Mouse (Mus musculus) intestine, embryonic 15.5 days (tissue): ENCODE measurements at regions not wholly inside any gene's neighbourhood (a gene's known extent, or its start where the extent isn't known, plus 50 kb on each side); places are given as distances from the start of the nearest gene placed in this dataset.

Experiments used
- ATAC-seq: fragments of 200-750 bp; cut with Nextera tagmentation; 2 replicates; pipeline ENCODE4 v1.8.0; 2017; ENCODE audit warnings: moderate TSS enrichment, moderate library complexity
- H3K27ac ChIP-seq: fragments of 300-500 bp; sonication (generic); 2 replicates; pipeline ENCODE4 v1.5.1; 2015; ENCODE audit warnings: mild to moderate bottlenecking, inconsistent platforms
- H3K27me3 ChIP-seq: fragments of 300-500 bp; sonication (generic); replicated peaks from 2 replicates; pipeline ENCODE4 v1.6.1; 2015; ENCODE audit warnings: inconsistent platforms
- H3K36me3 ChIP-seq: fragments of 300-500 bp; sonication (generic); 2 replicates; pipeline ENCODE4 v1.6.1; 2015; ENCODE audit warnings: inconsistent platforms
- H3K4me1 ChIP-seq: fragments of 300-500 bp; sonication (generic); replicated peaks from 2 replicates; pipeline ENCODE4 v1.6.1; 2015; ENCODE audit warnings: inconsistent platforms
- H3K4me2 ChIP-seq: fragments of 300-500 bp; sonication (generic); replicated peaks from 2 replicates; pipeline ENCODE4 v1.6.1; 2015; ENCODE audit warnings: mild to moderate bottlenecking, inconsistent platforms
- H3K4me3 ChIP-seq: fragments of 300-500 bp; sonication (generic); replicated peaks from 2 replicates; pipeline ENCODE4 v1.5.1; 2015; ENCODE audit warnings: inconsistent platforms
- H3K9ac ChIP-seq: fragments of 300-500 bp; sonication (generic); 2 replicates; pipeline ENCODE4 v1.6.1; 2015; ENCODE audit warnings: inconsistent platforms
- H3K9me3 ChIP-seq: fragments of 300-500 bp; sonication (generic); 2 replicates; pipeline ENCODE4 v1.6.1; 2016; ENCODE audit warnings: inconsistent platforms
- WGBS: fragments of 180-500 bp; shearing (Covaris S2); methylation state at CpG from one replicate; pipeline ENCODE4 v1.1.7; 2015; 5-methylcytosine and 5-hydroxymethylcytosine counted together

DNA sequence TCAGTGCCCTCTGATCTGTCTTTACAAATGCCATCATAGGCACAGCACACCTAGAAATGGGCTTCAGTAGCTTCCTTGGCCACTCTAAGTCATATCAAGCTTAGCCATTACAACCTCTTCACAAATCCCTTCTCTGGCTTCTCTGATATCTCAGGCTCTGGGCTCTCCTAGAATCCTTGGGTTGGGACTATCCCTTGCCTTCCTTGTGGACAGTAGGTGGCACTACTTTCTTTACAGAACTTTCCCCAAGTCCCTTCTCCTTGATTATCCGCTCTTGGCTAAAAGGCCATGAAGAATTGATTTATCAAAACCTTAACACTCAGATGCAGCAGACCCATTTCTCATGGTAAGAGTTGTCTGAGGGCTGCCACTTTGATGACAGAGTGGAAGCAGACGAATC is 96.8 kb upstream of the Vstm2b start:
- Histone ChIP-seq H3K4me2 (no peak overlapping the region), H3K27me3 (no peaks in the 10 kb centered on the region), H3K9ac (no peak overlapping the region), H3K36me3 (no peaks in the 10 kb centered on the region), H3K4me3 (no peak overlapping the region), H3K4me1 (no peaks in the 10 kb centered on the region), H3K27ac (no peak overlapping the region), H3K9me3 (no peaks in the 10 kb centered on the region)
- 54% methylated on average over 2 of the region's 2 CpGs for WGBS
- ATAC-seq: no peak

DNA sequence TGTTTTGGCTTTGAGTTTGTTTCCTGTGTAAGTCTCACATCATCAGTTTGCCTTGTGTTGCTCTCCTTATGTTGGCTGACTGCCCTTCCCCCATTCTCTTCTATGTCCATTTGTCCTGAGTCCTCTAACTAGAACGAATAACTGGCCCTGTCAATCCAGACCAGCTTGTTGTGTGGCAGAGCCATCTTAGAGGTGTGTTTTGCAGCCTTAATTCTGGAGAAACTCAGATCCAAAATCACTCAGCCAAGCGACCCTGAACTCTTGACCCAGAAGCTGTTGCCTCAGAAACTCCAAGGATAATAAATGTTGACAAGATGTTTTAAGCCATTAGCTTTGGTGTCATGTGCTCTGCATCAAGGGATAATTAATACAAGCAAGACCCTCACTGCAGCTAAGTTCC is 92.9 kb upstream of the Vstm2b start:
- no peak for ATAC-seq
- Histone ChIP-seq H3K36me3 (no peaks in the 10 kb centered on the region), H3K9me3 (no peaks in the 10 kb centered on the region), H3K27ac (no peak overlapping the region), H3K4me2 (no peak overlapping the region), H3K9ac (no peak overlapping the region), H3K4me3 (no peak overlapping the region), H3K27me3 (no peaks in the 10 kb centered on the region), H3K4me1 (no peaks in the 10 kb centered on the region)
- WGBS: 42% methylated on average over 2 of the region's 2 CpGs

DNA sequence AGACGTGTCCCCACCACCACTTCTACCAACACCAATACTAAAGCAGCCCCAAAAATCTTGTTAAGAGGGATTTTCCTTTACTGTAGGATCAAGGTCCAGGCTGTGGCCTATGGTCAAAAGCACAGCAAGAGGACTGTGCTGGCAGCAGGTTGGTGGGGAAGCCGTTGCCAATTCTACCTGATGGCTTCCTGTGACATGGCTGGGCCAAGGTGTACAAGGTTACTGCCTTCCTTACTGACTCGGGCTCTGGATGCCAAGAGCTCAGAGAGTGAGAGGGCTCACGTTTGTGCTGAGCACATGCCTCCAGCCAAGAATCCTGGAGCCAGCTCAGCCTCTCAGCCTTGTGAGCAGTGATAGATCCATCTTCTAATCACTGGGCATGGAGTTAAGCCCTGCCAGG is 92.3 kb upstream of the Vstm2b start:
- H3K27me3 ChIP-seq: no peaks in the 10 kb centered on the region
- no peaks in the 10 kb centered on the region for H3K9me3 ChIP-seq
- H3K36me3 ChIP-seq: no peaks in the 10 kb centered on the region
- H3K4me2 ChIP-seq: no peak overlapping the region
- no peak for ATAC-seq
- no peak overlapping the region for H3K4me3 ChIP-seq
- H3K4me1 ChIP-seq: no peaks in the 10 kb centered on the region
- no peak overlapping the region for H3K27ac ChIP-seq
- 74% methylated on average over 4 of the region's 4 CpGs for WGBS
- H3K9ac ChIP-seq: no peak overlapping the region

DNA sequence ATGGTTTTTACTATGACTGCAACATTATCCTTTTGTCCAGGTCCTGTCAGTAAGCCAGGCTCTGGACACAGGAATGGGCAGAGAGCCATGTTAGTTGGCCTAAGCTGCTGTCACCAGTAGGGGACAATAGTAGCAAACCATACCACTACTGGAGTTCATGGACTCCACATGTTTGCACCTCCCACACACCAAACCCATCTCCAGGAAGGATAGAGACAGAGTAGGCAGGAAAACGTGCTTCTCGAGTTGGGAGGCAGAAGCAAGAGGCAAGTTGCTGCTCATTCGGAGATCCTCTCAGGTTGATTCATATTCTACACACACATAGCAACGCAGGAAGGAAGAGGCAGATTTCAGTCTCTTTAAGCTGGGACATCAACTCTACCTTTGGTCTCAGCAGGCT is 85.2 kb upstream of the Vstm2b start:
- H3K4me1 ChIP-seq: no peaks in the 10 kb centered on the region
- 73% methylated on average over 4 of the region's 4 CpGs for WGBS

DNA sequence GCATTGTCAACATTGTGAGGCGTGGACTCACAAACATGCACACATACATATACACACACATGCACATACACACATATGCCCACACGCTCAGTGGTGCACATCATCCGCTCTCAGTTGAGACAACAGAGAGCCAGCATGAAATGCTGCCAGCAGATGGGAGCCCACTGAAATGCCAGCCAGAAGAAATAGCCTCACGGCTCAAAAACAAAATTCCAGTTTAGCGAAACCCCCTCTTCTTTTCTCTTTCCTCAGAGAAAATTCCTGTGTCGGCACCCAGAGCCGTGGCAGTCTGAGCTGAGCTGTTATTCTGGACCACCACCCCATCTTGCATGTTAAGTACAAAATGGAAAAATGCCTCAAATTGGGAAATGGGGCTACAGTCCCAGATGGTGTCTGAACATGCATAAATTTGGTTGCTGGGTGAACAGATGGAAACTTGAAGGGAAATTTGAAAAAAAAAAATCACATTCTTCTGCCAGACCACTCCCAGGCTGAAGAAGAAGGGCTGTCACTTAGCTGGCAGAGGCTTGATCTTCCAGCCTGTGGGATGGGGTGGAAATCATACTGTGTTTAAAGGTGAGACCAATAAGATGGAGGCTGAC is 72.9 kb upstream of the Vstm2b start:
- no peak overlapping the region for H3K4me3 ChIP-seq
- ATAC-seq: no peak
- no peaks in the 10 kb centered on the region for H3K36me3 ChIP-seq
- H3K27me3 ChIP-seq: no peaks in the 10 kb centered on the region
- H3K9me3 ChIP-seq: no peaks in the 10 kb centered on the region
- 84% methylated on average over 7 of the region's 7 CpGs for WGBS
- H3K4me2 ChIP-seq: no peak overlapping the region
- no peak overlapping the region for H3K9ac ChIP-seq
- H3K27ac ChIP-seq: no peak overlapping the region
- no peaks in the 10 kb centered on the region for H3K4me1 ChIP-seq

More for the DNA sequence above, 85.2 kb upstream of the Vstm2b start:
- no peaks in the 10 kb centered on the region for H3K27me3 ChIP-seq
- ATAC-seq: no peak
- H3K27ac ChIP-seq: no peak overlapping the region
- no peak overlapping the region for H3K9ac ChIP-seq
- no peak overlapping the region for H3K4me2 ChIP-seq
- H3K36me3 ChIP-seq: no peaks in the 10 kb centered on the region
- H3K9me3 ChIP-seq: no peaks in the 10 kb centered on the region
- no peak overlapping the region for H3K4me3 ChIP-seq

DNA sequence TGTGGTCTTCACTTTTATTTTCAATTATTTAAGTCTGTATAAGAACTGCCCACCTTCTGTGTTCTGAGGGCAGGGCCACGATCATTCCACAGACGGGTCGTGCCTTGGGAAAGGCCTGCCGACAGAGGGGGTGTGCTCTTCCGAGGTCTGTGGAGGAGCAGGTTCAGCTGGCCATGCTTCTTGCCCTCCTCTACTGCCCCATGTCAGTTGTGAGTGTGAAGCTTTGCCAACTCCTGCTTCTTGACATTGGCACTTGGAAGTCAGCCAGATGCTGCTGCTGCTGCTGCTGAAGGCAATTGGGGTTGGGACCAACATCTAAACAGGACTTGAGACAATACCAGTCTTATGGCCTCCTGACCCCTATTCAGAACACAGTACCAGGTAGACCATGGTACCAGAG is 68.6 kb upstream of the Vstm2b start:
- Histone ChIP-seq H3K9me3 (no peaks in the 10 kb centered on the region), H3K27ac (no peak overlapping the region), H3K27me3 (no peaks in the 10 kb centered on the region), H3K4me2 (no peak overlapping the region), H3K36me3 (no peaks in the 10 kb centered on the region), H3K9ac (no peak overlapping the region), H3K4me1 (no peaks in the 10 kb centered on the region), H3K4me3 (no peak overlapping the region)
- ATAC-seq: no peak
- WGBS: 90% methylated on average over 5 of the region's 5 CpGs

DNA sequence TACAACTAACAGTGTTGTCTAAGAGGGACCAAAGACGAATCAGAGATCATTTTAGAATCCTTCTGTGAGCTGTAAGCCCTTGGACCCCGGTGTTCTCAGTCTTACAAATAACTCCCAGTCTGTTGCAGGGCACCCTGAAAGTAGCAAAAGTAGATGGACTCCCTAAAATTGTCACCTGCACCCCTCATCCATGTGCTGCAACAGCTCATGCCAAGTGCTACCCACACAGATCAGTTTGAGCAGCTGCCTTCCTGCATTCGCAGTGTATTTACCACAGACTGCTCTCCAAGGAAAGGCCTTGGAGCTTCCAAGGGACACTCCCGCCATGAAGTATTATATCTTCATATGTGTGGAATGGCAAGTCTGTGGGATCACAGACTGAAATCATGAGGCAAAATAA is 66.5 kb upstream of the Vstm2b start:
- Histone ChIP-seq H3K27ac (no peak overlapping the region), H3K9ac (no peak overlapping the region), H3K27me3 (no peaks in the 10 kb centered on the region), H3K4me2 (no peak overlapping the region), H3K36me3 (no peaks in the 10 kb centered on the region), H3K4me1 (no peaks in the 10 kb centered on the region), H3K4me3 (no peak overlapping the region), H3K9me3 (no peaks in the 10 kb centered on the region)
- WGBS: 86% methylated on average over 4 of the region's 4 CpGs
- no peak for ATAC-seq

DNA sequence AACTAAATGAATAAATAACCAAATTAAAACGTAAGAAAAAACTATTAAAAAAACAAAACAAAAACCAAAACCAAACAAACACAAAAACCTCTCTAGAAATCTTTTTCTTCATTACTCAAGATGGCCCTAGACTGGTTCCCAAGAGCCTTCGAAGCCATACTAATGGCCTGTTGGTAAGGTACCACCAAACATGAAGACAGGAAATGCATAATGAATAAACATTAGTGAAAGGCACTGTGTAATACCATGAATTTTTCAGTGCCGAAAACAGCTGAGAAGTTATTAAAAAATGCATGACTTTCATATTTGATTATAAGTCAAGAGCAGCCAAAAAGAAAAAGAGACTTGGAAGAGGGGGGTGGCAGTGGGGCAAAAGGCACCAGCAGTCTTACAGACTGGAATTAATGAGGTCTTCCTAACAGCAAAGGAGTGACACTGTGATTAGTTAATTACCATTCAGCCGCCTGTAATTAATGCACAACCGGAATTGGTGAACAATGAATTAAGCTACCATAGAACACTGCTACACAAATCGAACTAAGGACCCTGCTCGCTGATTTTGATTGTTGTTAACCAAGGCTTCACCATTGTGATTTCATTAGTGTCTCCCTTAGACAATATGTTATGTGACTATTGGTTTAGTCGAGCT is 55.7 kb upstream of the Vstm2b start:
- 86% methylated on average over 8 of the region's 8 CpGs for WGBS
- no peaks in the 10 kb centered on the region for H3K27me3 ChIP-seq

DNA sequence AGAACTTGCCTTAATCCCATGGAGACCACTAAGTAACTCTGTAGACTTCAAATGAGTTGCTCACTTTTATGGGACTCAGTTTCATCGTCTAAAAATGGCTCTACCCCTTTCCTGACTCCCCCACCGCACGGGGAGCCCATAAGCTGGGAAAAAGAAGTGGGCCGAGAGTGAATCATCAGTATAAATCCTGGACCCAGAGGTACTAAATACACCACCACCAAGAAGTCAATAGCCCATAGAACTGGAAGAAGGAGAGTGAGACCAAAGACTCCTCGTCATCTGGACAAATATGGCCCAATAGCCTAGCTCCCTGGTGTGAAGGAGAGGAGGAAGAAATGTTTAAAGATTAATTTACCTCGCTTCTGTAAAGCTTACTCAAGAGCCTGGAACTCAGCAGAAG is 51.6 kb upstream of the Vstm2b start:
- no peaks in the 10 kb centered on the region for H3K9me3 ChIP-seq
- H3K27ac ChIP-seq: no peak overlapping the region
- WGBS: 74% methylated on average over 6 of the region's 6 CpGs
- ATAC-seq: no peak
- no peak overlapping the region for H3K4me3 ChIP-seq
- no peak overlapping the region for H3K4me2 ChIP-seq
- no peak overlapping the region for H3K9ac ChIP-seq
- no peaks in the 10 kb centered on the region for H3K27me3 ChIP-seq
- no peaks in the 10 kb centered on the region for H3K4me1 ChIP-seq
- H3K36me3 ChIP-seq: no peaks in the 10 kb centered on the region

More for the DNA sequence above, 55.7 kb upstream of the Vstm2b start:
- H3K36me3 ChIP-seq: no peaks in the 10 kb centered on the region
- no peak overlapping the region for H3K9ac ChIP-seq
- H3K9me3 ChIP-seq: no peaks in the 10 kb centered on the region
- H3K4me3 ChIP-seq: no peak overlapping the region
- H3K4me2 ChIP-seq: no peak overlapping the region
- ATAC-seq: no peak
- no peaks in the 10 kb centered on the region for H3K4me1 ChIP-seq
- H3K27ac ChIP-seq: no peak overlapping the region
